Mouse (Mus musculus): ENCODE measurements around the gene Ttll13. TPM values are rescaled to one million over a fixed set of nuclear protein-coding genes. Genes with fewer than 3 reads are reported as not detected.

The Ttll13 gene
- not detected for polyA plus RNA-seq (2017; shearing (Covaris generic))

DNA sequence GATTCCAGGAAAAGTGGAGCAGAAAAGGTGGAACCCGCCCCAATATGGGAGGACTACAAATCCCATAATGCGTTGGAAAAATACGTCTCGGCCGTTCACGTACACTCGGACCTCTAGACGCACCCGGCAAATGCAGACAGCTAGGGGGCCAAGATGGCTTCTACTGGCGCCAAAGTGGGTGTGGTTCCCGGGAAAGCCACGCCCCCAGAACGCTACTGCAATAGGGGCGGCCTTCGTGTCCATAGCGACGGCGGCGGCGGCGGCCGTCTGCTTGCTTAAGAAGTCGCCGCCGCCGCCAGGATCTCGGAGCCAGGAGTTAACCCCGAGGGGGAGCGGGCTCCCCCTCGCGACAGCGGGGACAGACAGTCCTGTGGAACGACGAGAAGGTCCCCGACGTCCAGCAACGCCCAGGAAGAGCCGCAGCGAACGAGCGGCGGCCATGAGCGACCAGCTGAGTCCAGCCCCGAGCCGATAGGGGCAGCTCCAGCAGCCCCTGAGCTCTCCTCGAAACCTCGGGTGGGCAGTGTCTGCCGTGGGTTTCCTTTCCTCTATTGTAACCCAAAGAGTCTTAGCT is at the start of gene Ttll13:
Gene Ttll13 (plus strand): TSS at position 229 of the 574 bp plus-strand sequence.
- ATAC-seq = peak; percentile 99

DNA sequence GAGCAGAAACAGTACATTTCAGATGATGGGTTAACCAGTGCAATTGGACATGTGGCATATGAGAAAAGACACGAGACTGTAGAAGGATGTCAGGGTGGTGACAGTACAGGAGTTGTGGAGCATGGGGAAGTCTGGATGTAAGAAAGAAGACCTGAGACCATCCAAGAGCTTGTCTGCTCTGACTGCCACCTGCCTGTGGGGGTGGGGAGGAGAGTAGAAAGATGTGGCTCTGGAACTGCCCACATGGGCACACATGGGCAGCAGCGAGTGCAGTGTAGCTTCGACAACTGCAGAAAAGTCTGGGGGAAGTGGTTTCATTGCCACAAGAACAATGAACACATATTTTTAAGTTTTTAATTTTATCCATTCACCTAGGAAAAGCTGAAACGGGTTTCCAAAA is 48.8 kb upstream of the Ttll13 start:
- no peak for ATAC-seq

GRCm38 (mm10) chr7:80197941-80198778 is 48.0 kb upstream of the Ttll13 start:
- peak; percentile 82 for ATAC-seq

DNA sequence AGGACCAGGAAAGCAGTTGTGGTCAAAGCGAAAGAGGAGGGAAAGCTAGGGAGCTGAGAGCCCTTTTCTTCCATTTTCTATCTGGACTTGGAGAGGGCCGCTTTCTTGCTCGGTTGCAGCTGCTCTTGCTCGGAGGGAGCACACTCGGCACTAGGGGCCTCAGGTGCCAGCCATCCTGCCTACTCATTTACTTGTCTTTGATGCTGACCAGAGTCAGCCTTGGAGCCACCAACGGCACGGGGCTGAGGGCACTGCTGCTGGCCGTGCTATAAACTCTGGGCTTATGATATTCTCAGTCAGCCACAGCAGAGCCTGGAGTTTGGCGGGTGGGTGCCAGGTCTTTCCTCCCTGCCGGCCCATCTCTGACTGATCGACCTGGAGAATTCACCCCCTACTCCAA is 47.3 kb upstream of the Ttll13 start:
- ATAC-seq = no peak

DNA sequence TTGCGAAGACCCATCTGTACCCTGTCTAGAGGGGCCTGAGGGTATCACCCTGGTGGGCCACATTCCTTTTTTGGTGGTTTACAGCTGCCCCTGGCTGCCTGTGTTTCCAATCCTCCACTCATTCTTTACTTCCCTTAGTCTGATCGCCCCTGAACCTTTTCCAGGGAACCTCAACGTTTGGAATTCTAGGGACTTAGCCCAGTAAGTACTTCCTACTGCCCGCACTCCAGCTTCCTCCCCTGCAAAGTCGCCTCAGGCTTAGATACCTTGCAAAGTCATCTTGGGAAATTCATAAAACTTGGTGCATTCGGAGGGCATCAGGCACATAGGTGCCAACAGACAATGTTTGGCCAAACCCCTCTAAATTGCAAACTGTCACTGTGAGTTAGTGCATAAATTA is 46.9 kb upstream of the Ttll13 start:
- ATAC-seq = no peak

- ATAC-seq = no peak
Observed at GRCm38 (mm10) chr7:80199851-80200587, 46.2 kb upstream of the Ttll13 start.

DNA sequence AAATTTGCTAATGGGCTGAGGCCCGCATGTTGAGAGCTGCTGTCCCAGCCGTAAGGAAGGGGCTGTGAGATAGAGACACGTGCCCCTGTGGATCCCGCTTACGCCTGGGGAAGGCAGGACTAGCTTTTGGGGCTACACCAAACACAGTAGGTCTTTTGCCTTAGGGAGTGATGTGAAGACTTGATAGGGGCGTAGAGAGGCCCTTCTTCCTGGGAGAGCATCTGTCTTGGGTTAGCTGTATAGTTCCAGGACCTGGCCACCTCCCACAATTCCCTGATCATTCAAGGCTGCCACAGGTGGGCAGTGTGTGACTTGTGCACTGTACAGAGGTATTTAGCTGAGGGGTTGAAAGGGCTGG is 45.6 kb upstream of the Ttll13 start:
- no peak for ATAC-seq

GRCm38 (mm10) chr7:80200963-80201539 is 45.1 kb upstream of the Ttll13 start:
- ATAC-seq = no peak

- no peak for ATAC-seq
Observed at GRCm38 (mm10) chr7:80201888-80202540, 44.2 kb upstream of the Ttll13 start.

DNA sequence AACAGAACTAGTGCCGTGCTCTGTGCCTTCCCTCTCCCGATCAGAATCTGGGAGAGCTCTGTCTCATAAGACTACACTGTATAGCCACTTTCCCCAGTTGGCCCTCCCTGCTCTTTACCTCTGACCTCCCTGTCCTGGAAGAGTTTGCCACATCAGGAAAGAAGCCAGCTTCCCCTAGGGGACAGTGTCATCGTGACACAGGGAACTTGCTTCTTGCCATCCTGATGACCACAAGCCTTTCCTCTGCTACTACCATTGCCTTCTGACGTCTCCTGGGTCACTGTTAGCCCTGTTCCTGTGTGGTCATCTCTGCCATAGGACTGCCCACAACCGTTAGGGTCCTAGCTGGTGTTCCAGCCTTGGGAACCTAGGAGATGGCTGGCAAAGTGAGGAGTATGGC is 43.2 kb upstream of the Ttll13 start:
- ATAC-seq = no peak

GRCm38 (mm10) chr7:80203638-80204096 is 42.5 kb upstream of the Ttll13 start:
- ATAC-seq = no peak

DNA sequence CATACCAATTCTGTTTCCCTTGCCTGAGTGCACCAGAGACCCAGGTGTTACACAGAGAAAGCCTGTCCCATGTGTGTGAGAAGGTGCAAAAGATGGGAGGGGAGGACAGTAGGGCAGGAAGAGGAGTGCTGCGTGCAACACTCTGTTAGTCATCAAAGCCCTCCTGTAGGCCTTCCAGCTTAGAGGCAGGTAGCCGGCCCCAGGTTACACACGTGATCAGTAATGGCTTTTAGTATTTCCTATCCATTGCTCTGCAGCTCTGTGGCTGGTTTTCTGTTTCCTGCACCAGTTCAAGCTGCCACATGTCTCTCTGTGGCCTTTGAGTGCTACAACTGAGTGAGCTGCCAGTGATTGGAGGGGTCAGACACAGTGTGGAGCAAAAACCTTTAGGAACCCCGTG is 41.8 kb upstream of the Ttll13 start:
- peak; percentile 84 for ATAC-seq

GRCm38 (mm10) chr7:80204961-80205360 is 41.2 kb upstream of the Ttll13 start:
- no peak for ATAC-seq

DNA sequence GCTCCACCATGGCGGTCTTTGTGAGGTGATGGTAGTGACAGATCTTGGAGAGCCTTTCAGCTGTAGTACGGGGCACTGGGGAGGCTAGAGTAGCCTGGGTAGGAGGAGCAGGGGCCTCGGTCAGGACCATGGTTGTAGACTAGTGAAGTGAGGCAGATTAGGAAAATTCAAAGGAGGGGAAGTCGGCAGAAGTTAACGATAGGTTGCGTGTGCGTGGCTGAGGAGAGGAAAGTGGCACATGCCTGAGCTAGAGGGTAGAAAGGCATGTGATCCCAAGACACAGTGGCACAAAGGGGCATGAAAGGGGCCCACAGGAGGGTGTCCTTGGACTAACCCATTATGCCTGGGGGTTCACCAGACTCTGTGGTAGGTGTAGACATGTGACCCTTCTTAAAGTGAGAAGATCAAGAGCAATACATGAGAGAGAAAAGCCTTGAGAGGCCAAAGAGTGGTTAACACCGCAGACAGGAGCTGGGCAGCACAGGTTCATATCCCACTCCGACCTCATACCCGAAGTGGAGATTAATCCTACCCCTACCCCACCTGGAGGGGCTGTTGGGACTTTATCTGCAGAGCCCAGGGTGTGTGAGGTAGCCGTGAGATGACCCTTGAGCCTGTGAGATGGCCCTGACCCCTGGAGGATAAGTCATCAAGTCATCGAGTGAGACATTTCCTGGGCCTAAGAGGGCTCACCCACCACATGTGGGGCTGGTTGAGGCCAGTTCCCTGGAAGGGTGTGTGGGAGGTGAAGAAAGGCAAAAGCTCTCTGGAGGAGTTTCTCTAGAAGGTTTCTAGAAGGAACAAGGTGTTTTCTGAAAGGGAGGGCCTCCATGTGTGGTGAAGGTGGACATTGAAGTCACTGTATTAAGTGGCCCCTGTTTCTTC is 40.2 kb upstream of the Ttll13 start:
- ATAC-seq = no peak

- ATAC-seq = no peak
Observed at GRCm38 (mm10) chr7:80207314-80207731, 38.9 kb upstream of the Ttll13 start.

- no peak for ATAC-seq
Observed at GRCm38 (mm10) chr7:80208026-80208642, 38.0 kb upstream of the Ttll13 start.

DNA sequence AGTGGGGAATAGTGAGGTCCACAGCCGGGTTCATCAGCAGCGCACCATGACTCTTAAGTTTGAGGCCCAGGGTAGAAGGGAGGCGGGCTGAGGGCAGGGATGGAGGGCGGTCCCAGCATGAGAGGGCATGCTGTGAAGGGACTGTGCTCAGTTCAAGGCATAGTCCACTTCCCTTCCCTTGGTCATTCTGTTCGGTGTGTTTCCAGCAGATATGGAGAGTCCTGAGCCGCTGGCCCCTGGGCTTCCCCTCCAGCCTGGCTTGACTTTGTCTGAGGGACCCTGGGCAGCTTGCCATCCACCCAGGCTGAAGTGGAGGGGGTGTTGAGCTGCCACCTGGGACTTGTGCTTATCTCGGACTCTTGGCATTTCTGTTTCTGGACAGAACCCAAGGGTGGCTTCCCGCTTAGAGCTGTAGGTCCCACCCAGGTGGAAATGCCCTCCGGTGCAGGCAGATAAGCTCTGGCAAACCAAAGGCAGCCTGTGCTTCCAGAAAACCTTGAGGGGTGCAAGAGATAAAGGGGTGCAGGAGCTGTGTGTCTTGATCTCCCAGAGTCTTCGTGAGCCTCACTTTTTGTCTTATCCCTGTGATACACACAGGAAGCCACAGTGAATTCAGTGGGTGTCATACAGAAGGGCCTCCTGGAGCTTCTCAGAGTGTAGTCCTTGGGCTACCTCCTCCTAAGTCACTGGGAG is 37.3 kb upstream of the Ttll13 start:
- no peak for ATAC-seq

DNA sequence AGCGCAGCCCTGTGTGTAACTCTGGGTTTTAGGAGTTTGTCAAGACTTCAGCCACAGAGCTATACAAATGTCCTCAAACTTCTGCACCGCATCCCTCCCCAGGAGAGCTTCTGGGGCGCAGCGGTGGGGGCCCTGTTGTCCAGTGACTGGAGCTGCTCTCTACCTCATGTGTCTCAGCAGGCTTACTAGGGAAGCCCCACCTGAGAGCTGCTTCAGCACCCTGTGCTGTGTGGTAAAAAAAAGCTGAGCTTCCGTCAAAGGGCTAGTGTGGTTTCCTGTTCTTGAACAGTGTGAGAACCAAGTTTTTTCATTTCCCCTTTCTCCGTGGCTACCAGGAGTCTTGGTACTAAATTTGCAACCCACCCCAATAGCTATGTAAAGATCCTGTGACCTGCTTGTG is 36.5 kb upstream of the Ttll13 start:
- peak; percentile 90 for ATAC-seq

DNA sequence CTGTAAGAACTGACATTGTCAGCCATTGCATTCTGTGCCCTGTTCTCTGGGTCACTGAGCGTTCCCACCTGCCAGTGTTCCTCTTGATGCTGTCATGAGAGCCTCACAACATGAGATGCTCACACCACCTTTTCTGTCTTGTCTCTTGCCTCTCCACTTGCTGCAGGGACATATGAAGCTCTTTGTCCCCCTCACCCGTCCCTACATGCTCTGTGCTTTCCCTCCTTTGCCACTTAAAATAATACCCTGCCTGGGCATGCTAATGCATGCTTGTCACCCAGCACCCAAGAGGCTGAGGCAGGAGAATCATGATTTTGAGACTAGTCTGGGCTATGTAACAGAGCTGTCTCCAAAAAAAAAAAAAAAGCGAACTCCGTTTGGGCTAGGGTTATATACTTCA is 35.2 kb upstream of the Ttll13 start:
- no peak for ATAC-seq

GRCm38 (mm10) chr7:80213604-80214003 is 32.6 kb upstream of the Ttll13 start:
- ATAC-seq = no peak

- no peak for ATAC-seq
Observed at GRCm38 (mm10) chr7:80214459-80214858, 31.7 kb upstream of the Ttll13 start.

All from inflammation-experienced regulatory T-cells, adult 6 months (primary cell).